Mouse (Mus musculus) kidney, postnatal 0 days (tissue): ENCODE results near the gene Cd3e. TPM values are rescaled to one million over a fixed set of nuclear protein-coding genes. Genes with fewer than 3 reads are reported as not detected.

ENCODE experiments used
- ATAC-seq: fragments of 200-750 bp; cut with Nextera tagmentation; replicated peaks from 2 replicates; pipeline ENCODE4 v1.8.0; 2017; ENCODE audit warnings: low read depth, moderate number of reproducible peaks, moderate TSS enrichment, moderate library complexity; ENCODE audit not compliant: low FRiP score
- DNase-seq: peaks from one replicate; pipeline ENCODE4 v3.0.0-alpha.2; 2016; ENCODE audit warnings: low spot score
- H3K27ac ChIP-seq: fragments of 300-500 bp; sonication (generic); 2 replicates; pipeline ENCODE4 v1.5.1; 2014; ENCODE audit warnings: mild to moderate bottlenecking
- H3K27me3 ChIP-seq: fragments of 300-500 bp; sonication (generic); 2 replicates; pipeline ENCODE4 v1.6.1; 2014; ENCODE audit warnings: low read length, mixed read lengths; ENCODE audit not compliant: insufficient read depth
- H3K36me3 ChIP-seq: fragments of 300-500 bp; sonication (generic); 2 replicates; pipeline ENCODE4 v1.6.1; 2014; ENCODE audit warnings: low read length, mixed read lengths; ENCODE audit not compliant: insufficient read depth
- H3K4me1 ChIP-seq: fragments of 300-500 bp; sonication (generic); replicated peaks from 2 replicates; pipeline ENCODE4 v1.6.1; 2014; ENCODE audit warnings: antibody characterized with exemption, low read length, mixed read lengths; ENCODE audit not compliant: insufficient read depth
- H3K4me2 ChIP-seq: fragments of 300-500 bp; sonication (generic); 2 replicates; pipeline ENCODE4 v1.6.1; 2014; ENCODE audit warnings: mild to moderate bottlenecking, low read length, moderate library complexity, mixed read lengths
- H3K4me3 ChIP-seq: fragments of 300-500 bp; sonication (generic); replicated peaks from 2 replicates; pipeline ENCODE4 v1.5.1; 2014; ENCODE audit warnings: low read depth, low read length
- H3K9ac ChIP-seq: fragments of 300-500 bp; sonication (generic); 2 replicates; pipeline ENCODE4 v1.6.1; 2014; ENCODE audit warnings: low read depth, low read length
- H3K9me3 ChIP-seq: fragments of 300-500 bp; sonication (generic); replicated peaks from 2 replicates; pipeline ENCODE4 v1.6.1; 2016; ENCODE audit warnings: low read length, inconsistent platforms, mixed read lengths
- CTCF ChIP-seq: IDR thresholded peaks from 2 replicates; pipeline ENCODE4 v1.5.1; 2016; ENCODE audit warnings: antibody characterized with exemption, low read depth, mild to moderate bottlenecking, moderate library complexity
- WGBS: fragments of 180-500 bp; shearing (Covaris S2); extraction: QIAGEN DNeasy Blood & Tissue Kit; methylation state at CpG from one replicate; pipeline ENCODE4 v1.1.7; 2014; 5-methylcytosine and 5-hydroxymethylcytosine counted together
- polyA plus RNA-seq: library from polyadenylated mRNA; unstranded; fragments of >200 nt; fragmentation: Nextera tagmentation; extraction: Ambion mirVana; gene quantifications from 2 replicates; pipeline ENCODE4 v1.2.1, GENCODE M21; 2015

Cd3e gene
- polyA plus RNA-seq, 1 experiment from 2014 or later = 0.08 TPM

- no peaks in the 10 kb centered on the region for H3K27me3 ChIP-seq
- DNase-seq (no peak), ATAC-seq (no peak)
- WGBS = 90% methylated on average over 3 of the region's 3 CpGs
- no peak for TF ChIP-seq CTCF
- H3K36me3 ChIP-seq = no peaks in the 10 kb centered on the region
- no peaks in the 10 kb centered on the region for H3K9me3 ChIP-seq
- no peak overlapping the region for H3K27ac ChIP-seq
- no peak overlapping the region for H3K4me3 ChIP-seq
- H3K9ac ChIP-seq = no peak overlapping the region
- no peak overlapping the region for H3K4me2 ChIP-seq
- no peaks in the 10 kb centered on the region for H3K4me1 ChIP-seq
Observed at GRCm38 (mm10) chr9:45034526-45034925, 25.1 kb upstream of the Cd3e start.

DNA sequence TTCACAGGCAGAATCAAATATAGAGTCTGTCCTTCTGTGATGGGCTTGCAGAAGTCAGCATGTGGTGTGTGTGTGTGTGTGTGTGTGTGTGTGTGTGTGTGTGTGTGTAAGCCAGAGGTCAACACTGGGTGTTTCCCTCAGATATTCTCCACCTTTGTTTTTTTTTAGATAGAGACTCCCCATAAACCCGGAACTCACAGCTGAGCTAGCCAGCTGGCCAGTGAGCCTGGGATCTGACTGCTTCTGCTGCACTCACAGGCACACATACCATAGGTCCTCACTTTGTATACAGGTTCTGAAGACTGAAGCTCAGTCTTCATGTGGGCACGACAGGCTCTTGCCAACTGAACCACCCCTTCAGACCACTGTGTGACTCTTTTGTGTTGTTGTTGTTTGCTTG is 22.8 kb upstream of the Cd3e start:
- 70% methylated on average over 2 of the region's 2 CpGs for WGBS
- Histone ChIP-seq H3K9me3 (no peaks in the 10 kb centered on the region), H3K4me2 (no peak overlapping the region), H3K27me3 (no peaks in the 10 kb centered on the region), H3K36me3 (no peaks in the 10 kb centered on the region), H3K4me3 (no peak overlapping the region), H3K27ac (no peak overlapping the region), H3K4me1 (no peaks in the 10 kb centered on the region), H3K9ac (no peak overlapping the region)
- no peak for ATAC-seq
- DNase-seq = no peak
- no peak for TF ChIP-seq CTCF

DNA sequence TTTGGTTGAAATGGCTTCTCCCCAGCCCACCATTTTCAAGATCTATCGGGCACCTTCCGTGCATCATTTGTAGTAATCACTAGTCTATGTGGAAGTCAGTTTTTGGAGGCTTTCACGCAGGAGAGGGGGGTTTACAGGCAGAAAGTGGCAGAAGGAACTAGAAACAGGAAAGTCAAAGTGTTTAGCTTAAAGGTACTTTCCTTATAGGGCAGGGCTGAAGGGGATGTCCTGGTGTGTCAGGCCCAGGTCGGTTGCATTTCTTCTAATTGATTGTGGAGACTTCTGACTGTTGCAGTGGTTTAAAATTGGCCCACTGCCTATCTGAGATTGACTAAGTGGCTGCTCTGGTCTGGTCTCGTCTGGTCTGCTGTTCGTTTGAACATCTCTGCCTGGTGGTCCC is 20.9 kb upstream of the Cd3e start:
- no peaks in the 10 kb centered on the region for H3K9me3 ChIP-seq
- H3K27ac ChIP-seq = no peak overlapping the region
- no peak overlapping the region for H3K9ac ChIP-seq
- H3K36me3 ChIP-seq = no peaks in the 10 kb centered on the region
- H3K4me2 ChIP-seq = no peak overlapping the region
- H3K27me3 ChIP-seq = no peaks in the 10 kb centered on the region
- ATAC-seq = no peak
- WGBS = 60% methylated on average over 6 of the region's 6 CpGs
- no peaks in the 10 kb centered on the region for H3K4me1 ChIP-seq
- no peak for TF ChIP-seq CTCF
- no peak for DNase-seq
- no peak overlapping the region for H3K4me3 ChIP-seq

GRCm38 (mm10) chr9:45027376-45027775 is 17.9 kb upstream of the Cd3e start:
- ATAC-seq (no peak), DNase-seq (no peak)
- Histone ChIP-seq H3K27ac (no peak overlapping the region), H3K27me3 (no peaks in the 10 kb centered on the region), H3K9ac (no peak overlapping the region), H3K9me3 (no peaks in the 10 kb centered on the region), H3K4me2 (no peak overlapping the region), H3K36me3 (no peaks in the 10 kb centered on the region), H3K4me3 (no peak overlapping the region), H3K4me1 (no peaks in the 10 kb centered on the region)
- 70% methylated on average over 8 of the region's 8 CpGs for WGBS
- TF ChIP-seq CTCF = no peak

- no peak for TF ChIP-seq CTCF
- ATAC-seq = no peak
Observed at GRCm38 (mm10) chr9:45024187-45024586, 14.8 kb upstream of the Cd3e start.

DNA sequence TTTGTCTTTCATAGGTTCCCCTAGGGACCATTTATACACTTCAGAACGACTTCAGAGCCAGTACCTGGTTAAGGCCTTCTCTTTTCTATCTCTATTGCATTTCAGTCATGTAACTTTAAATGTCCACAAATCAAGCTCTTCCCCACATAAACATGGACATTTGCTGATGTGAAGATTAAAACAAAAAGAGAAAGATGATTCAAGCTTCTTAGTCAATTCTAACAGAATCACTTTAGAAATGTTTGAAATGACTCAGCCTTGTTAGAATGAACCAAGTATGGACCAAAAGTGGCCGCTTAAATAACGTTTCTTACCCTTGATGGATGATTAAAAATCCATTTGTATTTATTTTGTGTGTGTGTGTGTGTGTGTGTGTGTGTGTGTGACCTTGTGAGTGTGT is 14.2 kb upstream of the Cd3e start:
- 63% methylated on average over 3 of the region's 3 CpGs for WGBS
- no peak for TF ChIP-seq CTCF

More at GRCm38 (mm10) chr9:45024187-45024586, 14.8 kb upstream of the Cd3e start:
- Histone ChIP-seq H3K9ac (no peak overlapping the region), H3K27me3 (no peaks in the 10 kb centered on the region), H3K9me3 (no peaks in the 10 kb centered on the region), H3K4me2 (no peak overlapping the region), H3K4me3 (no peak overlapping the region), H3K36me3 (no peaks in the 10 kb centered on the region), H3K27ac (no peak overlapping the region), H3K4me1 (no peaks in the 10 kb centered on the region)
- WGBS = 70% methylated on average over 2 of the region's 2 CpGs
- DNase-seq = no peak

DNA sequence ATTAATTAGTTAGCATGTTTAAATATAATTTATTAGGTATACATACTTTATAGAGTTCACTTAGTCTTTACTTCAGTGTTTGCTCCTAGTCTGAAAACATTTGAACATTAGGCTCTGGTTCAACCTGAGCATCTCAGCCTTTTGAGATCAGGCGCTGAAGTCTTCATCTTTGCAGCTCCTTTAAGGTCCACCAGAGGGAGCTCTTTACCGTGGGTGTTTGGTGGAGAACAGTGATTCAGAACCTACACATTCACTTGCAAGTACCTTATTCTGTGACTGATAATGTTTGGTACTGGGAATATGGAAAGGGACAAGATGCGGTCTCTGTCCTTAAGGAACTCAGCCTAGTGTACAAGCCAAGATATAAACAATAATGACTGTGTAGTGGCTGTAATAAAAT is 13.4 kb upstream of the Cd3e start:
- no peak; the same call in 1 of the 2 replicates for ATAC-seq
- no peak overlapping the region for H3K27ac ChIP-seq
- H3K9ac ChIP-seq = no peak overlapping the region
- no peak overlapping the region for H3K4me2 ChIP-seq
- peak; percentile 95 for TF ChIP-seq CTCF
- H3K27me3 ChIP-seq = no peaks in the 10 kb centered on the region
- no peaks in the 10 kb centered on the region for H3K36me3 ChIP-seq
- DNase-seq = peak; percentile 82
- no peaks in the 10 kb centered on the region for H3K9me3 ChIP-seq
- 5% methylated on average over 3 of the region's 3 CpGs for WGBS
- H3K4me3 ChIP-seq = no peak overlapping the region
- no peaks in the 10 kb centered on the region for H3K4me1 ChIP-seq

More for the DNA sequence above, 14.2 kb upstream of the Cd3e start:
- no peak overlapping the region for H3K27ac ChIP-seq
- no peaks in the 10 kb centered on the region for H3K9me3 ChIP-seq
- H3K4me1 ChIP-seq = no peaks in the 10 kb centered on the region
- no peak for ATAC-seq
- no peaks in the 10 kb centered on the region for H3K36me3 ChIP-seq
- no peak for DNase-seq
- H3K4me2 ChIP-seq = no peak overlapping the region
- H3K9ac ChIP-seq = no peak overlapping the region
- no peaks in the 10 kb centered on the region for H3K27me3 ChIP-seq
- no peak overlapping the region for H3K4me3 ChIP-seq
